Mouse (Mus musculus) B cell, adult 2 months (primary cell): ENCODE results near the gene Otub1.

Source experiments
- DNase-seq, 2 experiments: peaks; one replicate each; pipeline ENCODE4 v3.0.0; 2022

Otub1 gene

GRCm38 (mm10) chr19:7172051-7172866, 33.9 kb downstream of the Otub1 start:
- no peak for DNase-seq

GRCm38 (mm10) chr19:7171447-7171846, 34.7 kb downstream of the Otub1 start:
- DNase-seq, result no peak

DNA sequence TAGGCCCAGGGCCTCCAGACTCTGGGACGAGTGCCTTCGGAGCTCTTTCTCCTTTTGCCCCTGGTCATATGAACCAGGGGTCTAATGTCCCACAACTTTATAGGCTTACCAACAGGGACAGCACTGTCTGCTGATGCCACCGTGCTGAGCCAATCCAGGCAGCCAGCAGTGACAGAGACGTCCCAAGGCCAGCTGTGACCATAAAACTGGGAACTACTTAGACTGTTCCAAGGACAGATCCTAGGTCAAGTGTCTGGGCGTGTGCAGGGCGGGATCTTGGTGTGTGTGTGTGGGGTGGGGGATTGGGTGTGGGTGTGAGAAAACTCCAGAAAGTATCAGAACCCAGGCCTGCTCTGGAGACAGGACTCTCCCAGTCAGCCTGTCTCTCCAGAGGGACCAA, 35.2 kb downstream of the Otub1 start:
- no peak for DNase-seq

DNA sequence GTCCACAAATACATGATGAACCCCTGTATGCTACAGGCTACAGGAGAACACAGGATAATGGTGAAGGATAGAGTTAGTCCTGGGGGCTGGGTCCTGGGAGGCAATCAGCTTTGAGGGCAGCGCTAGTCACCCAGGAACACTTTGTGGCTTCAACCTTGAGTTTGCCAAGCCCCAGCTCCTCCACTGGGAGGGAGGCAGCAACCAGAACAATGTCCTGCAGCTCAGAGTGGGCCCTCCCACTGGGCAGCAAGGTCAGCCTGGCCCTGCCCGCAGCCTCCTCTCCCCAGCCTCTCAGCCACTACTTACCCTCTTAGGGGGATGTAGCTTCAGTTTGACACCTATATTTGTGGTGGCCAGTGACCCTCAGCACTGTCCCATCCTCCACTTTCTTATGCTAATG, 37.7 kb downstream of the Otub1 start:
- DNase-seq, result no peak

- no peak for DNase-seq
These were observed 39.3 kb downstream of the Otub1 start for GRCm38 (mm10) chr19:7166767-7167166.

- DNase-seq, result no peak
These were observed 39.9 kb downstream of the Otub1 start for GRCm38 (mm10) chr19:7166200-7166711.

DNA sequence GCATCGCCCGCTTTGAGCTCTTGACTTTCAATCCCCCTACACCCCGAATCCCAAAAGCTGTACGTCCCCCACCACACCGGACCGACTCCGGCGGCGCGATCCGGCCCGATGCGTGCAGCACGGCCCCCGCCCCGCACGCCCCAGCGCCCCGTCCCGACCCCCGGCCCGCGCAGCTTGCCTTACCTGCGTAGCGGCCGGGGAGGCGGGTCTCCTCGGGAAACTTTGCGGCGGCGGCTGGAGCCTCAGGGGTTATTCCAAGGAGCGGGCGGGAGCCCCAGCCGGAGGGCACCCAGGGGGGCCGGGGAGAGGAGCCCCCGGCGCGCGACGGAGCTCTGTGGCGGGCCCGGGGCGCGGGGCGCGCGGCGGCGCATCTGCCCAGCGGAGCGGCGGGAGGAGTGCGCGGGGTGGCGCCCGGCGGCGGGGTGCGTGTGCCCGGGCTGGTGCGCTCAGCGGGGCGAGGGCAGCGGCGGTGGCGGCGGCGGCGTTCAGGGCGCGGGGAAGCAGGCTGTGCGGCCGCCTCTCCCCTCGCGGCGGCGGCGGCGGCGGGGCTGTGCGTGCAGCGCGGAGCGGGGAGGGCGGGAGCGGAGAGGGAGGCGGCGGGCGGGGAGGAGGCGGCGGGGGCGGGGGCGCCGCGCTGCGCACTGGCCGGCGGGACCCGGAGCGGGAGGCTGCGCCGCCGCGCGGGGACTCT, 40.5 kb downstream of the Otub1 start:
- peak in 1 of 2 experiments; percentile 29 for DNase-seq

DNA sequence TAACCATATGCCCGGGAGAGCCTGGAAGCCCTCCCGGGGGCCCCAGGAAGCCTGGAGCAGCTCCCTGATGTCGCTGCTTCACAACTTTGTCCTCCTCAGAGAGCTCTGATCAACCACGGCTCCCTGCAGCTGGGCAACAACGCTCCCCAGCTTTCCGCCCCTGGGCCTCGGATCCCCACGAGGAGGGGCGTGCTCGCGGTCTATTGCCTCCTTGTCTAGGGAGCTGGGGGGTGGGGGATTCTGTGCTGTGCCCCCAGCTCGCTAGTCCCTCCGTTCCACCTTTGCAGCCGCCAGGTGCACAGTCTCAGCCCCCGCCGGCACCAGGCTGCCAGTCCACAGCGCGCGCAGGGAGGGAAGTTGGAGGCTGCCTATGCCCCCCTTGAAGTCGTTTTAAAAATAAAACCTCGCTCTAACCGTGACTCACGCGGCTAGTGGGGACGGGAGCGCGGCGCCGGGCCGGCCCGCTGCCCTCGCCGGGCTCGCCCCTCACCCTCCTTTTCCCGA, 41.2 kb downstream of the Otub1 start:
- DNase-seq, result peak; percentile 43 to 47

GRCm38 (mm10) chr19:7164238-7164637, 41.9 kb downstream of the Otub1 start:
- DNase-seq, result no peak

- no peak for DNase-seq
These were observed 45.1 kb downstream of the Otub1 start for GRCm38 (mm10) chr19:7161064-7161463.

DNA sequence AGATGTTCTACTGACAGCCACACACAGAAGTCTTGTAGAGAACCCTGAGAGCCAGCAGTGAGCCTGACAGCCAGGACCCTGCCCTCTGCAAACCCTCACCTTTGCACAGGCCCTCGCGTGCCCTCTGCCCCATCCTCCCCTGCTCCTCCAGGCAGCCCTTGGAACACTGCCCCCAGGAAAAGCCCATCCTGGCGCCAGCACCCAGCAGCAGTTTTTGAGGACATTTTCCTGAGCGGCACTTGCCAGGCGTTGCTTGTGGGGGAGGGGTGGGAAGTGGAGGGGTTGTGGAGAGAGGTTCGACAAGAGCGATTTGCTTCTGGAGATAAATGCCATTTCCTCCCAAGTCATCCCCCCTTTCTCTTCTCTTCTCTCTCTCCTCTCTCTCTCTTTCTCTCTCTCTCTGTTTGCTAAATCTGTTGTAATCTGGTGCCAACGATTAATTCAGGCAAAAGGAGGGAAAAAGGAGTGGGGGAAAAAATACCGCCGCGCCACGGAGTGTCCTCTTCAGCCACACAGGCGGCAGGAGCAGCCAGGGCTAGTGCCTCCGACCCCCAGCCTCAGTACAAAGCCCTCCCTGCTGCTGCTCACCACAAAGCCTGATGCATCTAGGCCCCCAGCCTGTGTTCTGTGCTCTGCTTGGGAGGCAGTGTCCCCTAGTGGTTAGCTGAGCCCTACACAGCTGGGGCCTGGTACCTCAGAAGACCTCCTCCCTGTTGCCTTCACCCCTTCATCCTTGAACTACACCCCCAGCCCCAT, 45.8 kb downstream of the Otub1 start:
- DNase-seq, result no peak

GRCm38 (mm10) chr19:7157734-7158133, 48.4 kb downstream of the Otub1 start:
- DNase-seq, result no peak

DNA sequence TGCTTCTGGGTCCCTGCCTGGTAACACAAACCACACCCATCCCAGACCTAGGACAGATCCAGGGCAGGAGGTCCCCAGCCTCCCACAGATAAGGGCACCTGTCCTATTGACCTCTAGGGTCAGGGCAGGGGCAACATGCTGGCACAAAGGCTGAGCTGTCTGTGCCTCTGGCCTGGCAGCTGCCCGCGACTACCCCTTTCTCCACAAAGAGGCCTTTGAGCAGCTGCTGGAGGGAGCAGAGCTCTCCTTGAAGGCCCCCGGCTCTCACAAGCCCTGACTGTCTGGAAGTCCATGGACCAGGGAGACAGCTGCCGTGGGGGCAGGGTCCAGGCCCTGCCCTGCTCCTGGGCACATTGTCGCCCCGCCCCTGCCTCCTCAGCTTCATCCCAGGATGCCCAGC, 50.9 kb downstream of the Otub1 start:
- DNase-seq, result no peak

- DNase-seq, result no peak
These were observed 52.9 kb downstream of the Otub1 start for GRCm38 (mm10) chr19:7153232-7153631.

DNA sequence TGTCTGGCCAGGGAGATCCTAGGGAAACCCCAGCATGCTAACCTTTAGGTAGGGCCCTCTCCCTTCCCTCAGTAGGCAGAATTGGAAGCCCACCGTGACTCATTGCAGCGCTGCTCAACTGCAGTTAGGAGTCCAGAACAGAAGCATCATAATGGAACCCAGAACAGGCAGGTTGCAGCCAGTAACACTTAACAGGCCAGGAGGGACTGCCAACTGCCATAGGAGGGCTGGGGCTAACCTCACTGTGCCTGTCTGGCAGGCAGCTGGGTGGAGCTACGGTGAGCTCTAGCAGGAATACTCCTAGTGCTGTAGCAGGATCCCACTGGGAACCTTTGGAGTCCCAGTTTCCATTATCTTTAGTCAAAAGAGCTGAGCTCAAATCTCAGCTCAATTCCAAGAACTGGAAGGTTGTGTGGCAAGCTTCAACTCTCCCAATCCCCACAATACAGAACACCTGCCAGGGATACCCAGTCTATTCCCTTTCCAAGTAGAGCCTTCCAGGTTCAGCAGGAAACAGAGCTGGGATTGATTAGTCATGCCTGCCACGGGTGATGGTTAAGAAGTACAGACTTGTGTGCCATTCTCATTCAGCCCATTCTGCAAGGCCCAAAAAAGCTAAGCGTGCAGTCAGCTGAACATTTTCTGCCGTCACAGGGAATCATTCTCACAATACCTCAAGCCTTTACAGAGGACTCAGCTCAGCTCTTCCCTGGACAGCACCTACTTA, 54.0 kb downstream of the Otub1 start:
- DNase-seq, result no peak

DNA sequence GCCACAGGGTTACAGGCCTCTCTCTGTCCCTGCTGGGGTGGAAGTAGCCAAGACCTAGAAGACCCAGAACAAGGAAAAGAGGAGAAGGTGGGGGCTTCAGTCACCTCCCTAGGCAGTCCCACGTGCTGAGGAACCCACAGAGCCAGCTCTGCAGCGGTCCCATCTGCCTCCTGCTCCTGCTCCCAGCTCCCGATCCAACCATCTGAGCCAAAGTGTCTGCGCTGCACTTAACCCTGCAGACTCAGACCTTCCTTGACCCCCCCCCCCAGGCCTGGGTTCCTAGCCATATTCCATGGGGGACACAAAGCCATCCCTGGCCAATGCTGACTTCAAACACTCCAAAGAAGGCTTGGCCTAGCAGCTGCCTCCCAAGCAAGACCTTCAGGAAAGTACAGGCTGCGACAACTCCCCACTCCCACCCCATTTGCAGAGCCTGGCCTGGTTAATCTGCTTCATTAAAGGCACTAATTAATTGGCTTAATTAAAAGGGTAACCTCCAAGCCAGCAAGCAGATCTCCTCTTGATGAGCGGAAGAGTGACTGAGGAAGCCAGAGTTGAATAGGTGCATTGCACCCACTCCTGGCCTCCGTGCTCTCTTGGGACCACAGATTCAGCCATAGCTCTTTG, 54.7 kb downstream of the Otub1 start:
- DNase-seq, result no peak

GRCm38 (mm10) chr19:7149158-7149685, 56.9 kb downstream of the Otub1 start:
- no peak for DNase-seq

- no peak for DNase-seq
These were observed 57.5 kb downstream of the Otub1 start for GRCm38 (mm10) chr19:7148541-7149085.
